Mouse (Mus musculus): ENCODE measurements at regions not wholly inside any gene's neighbourhood (a gene's known extent, or its start where the extent isn't known, plus 50 kb on each side); places are given as distances from the start of the nearest gene placed in this dataset.

GRCm38 (mm10) chr16:27138384-27138783 lies 146.9 kb upstream of the Gmnc start:
- DNase-seq (ENCODE audit: low spot score in 2 of 2) = no peak
- no peak overlapping the region for H3K27ac ChIP-seq
- TF ChIP-seq CTCF (conservative IDR thresholded peaks at IDR 0.05) = no peak
- H3K4me3 ChIP-seq = no peak overlapping the region

GRCm38 (mm10) chr16:27138987-27139386 lies 147.5 kb upstream of the Gmnc start:
- peak; percentile 47 to 53 for DNase-seq (ENCODE audit: low spot score in 2 of 2)
- Histone ChIP-seq H3K4me3 (no peak overlapping the region), H3K27ac (no peak overlapping the region)
- peak; percentile 83 for TF ChIP-seq CTCF (conservative IDR thresholded peaks at IDR 0.05)

- peak; percentile 97 for TF ChIP-seq CTCF (conservative IDR thresholded peaks at IDR 0.05)
- Histone ChIP-seq H3K27ac (no peak overlapping the region), H3K4me3 (no peak overlapping the region)
- DNase-seq (ENCODE audit: low spot score in 2 of 2) = peak; percentile 29 to 78
These were observed 148.6 kb upstream of the Gmnc start for GRCm38 (mm10) chr16:27140037-27140436.

- peak in 1 of 2 experiments; percentile 18 for DNase-seq (ENCODE audit: low spot score in 2 of 2)
- H3K27ac ChIP-seq = peak overlapping the region; percentile 62
- H3K4me3 ChIP-seq = no peak overlapping the region
- no peak for TF ChIP-seq CTCF (conservative IDR thresholded peaks at IDR 0.05)
These were observed 151.5 kb upstream of the Ostn start for GRCm38 (mm10) chr16:27155805-27156204.

- no peak for TF ChIP-seq CTCF (conservative IDR thresholded peaks at IDR 0.05)
- Histone ChIP-seq H3K4me3 (no peak overlapping the region), H3K27ac (no peak overlapping the region)
- no peak for DNase-seq (ENCODE audit: low spot score in 2 of 2)
These were observed 111.6 kb upstream of the Ostn start for GRCm38 (mm10) chr16:27195650-27196049.
